ENCODE assay signal across 8 mouse cellular contexts in the genomic region with DNA sequence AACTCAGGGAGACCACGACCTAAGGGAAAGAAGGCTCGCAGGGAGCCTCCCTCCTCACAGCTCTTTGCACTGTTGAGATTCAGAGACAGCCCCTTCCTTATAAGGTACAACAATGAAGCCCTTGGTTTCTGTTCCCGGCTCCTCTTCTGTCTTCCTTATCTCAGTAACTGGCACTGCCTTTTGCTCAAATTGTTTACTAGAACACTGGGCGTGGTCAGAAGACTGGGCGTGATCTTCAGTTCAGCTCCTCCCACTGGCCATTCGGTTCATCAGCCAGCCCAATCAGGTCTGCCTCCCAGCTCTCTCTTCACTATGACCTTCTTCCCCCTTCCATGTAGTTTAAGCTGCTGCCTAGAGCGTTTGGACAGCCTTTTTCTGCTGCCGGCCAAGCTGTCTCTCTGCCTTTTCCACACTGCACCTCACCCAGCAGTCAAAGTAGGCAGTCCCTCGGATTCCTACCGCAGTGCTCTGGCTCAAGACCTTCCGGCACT. TPM values are rescaled to one million over a fixed set of nuclear protein-coding genes. Genes with fewer than 3 reads are reported as not detected.
A peak's percentile ranks its signal among the peaks of the same experiment; 100 is the strongest.
DNase-seq lines count a peak whose midpoint lies in the region; ATAC-seq lines count a peak whose summit lies in the region.

No protein-coding gene starts in this region.

- peak overlapping the region; percentile 68; the same call in 1 of the 2 replicates for H3K27ac ChIP-seq in limb, embryonic 10.5 days
- H3K27ac ChIP-seq in midbrain, embryonic 10.5 days (replicated peaks) = peak overlapping the region; percentile 69

- peak overlapping the region; percentile 32 for H3K4me3 ChIP-seq in limb, embryonic 10.5 days
- H3K4me3 ChIP-seq in midbrain, embryonic 10.5 days = peak overlapping the region; percentile 42

- no peaks in the 10 kb centered on the region for H3K36me3 ChIP-seq in limb, embryonic 10.5 days
- no peaks in the 10 kb centered on the region for H3K36me3 ChIP-seq in midbrain, embryonic 10.5 days

- H3K9me3 ChIP-seq in limb, embryonic 10.5 days (replicated peaks) = no peaks in the 10 kb centered on the region
- no peaks in the 10 kb centered on the region for H3K9me3 ChIP-seq in midbrain, embryonic 10.5 days (replicated peaks)

- WGBS in limb, embryonic 10.5 days = 12% methylated on average over 11 of the region's 11 CpGs
- WGBS in midbrain, embryonic 10.5 days = 20% methylated on average over 11 of the region's 11 CpGs

- no peaks in the 10 kb centered on the region for H3K27me3 ChIP-seq in limb, embryonic 10.5 days (ENCODE audit: low read depth, poor library complexity, severe bottlenecking)
- no peaks in the 10 kb centered on the region; the same call in 1 of the 2 replicates for H3K27me3 ChIP-seq in midbrain, embryonic 10.5 days (ENCODE audit: low read depth, poor library complexity, severe bottlenecking)

- no peak for DNase-seq in cerebellum, adult 11 months
- DNase-seq in adrenal gland, postnatal 25 days = peak; percentile 67
- peak; percentile 80 for DNase-seq in heart, postnatal 36 days
- DNase-seq in limb, embryonic 10.5 days (ENCODE audit: low spot score) = peak; percentile 41
- peak; percentile 43 for DNase-seq in midbrain, embryonic 10.5 days (ENCODE audit: low spot score)
- DNase-seq in spleen, postnatal 14 days (ENCODE audit: low spot score in 2 of 2) = peak; percentile 75 to 84

- intact Hi-C loops in heart, postnatal 36 days (cut with DNase I) = no loop called here

- peaks cover 26% of the 10 kb centered on the region for H3K4me1 ChIP-seq in limb, embryonic 10.5 days
- H3K4me1 ChIP-seq in midbrain, embryonic 10.5 days = peaks cover 14% of the 10 kb centered on the region

- peak; percentile 65 for ATAC-seq in cerebellum, adult (ENCODE audit: insufficient number of reproducible peaks, low FRiP score, low TSS enrichment)
- ATAC-seq in erythroid progenitor cell, adult 5-6 weeks (replicated peaks; ENCODE audit: low FRiP score, poor library complexity, severe bottlenecking) = peak; percentile 75

RNA-seq across cellular contexts. Expression of gene Ak3, which starts 19.3 kb away (rescaled TPM):
- 240 and 253 TPM in 2 replicates for total RNA-seq in adrenal gland, postnatal 25 days (2021)
- total RNA-seq in erythroid progenitor cell, adult 5-6 weeks (2015; ENCODE audit: low replicate concordance) = 13.0 and 19.5 TPM in 2 replicates
- total RNA-seq in erythroid progenitor cell, adult 5-6 weeks (2017; ENCODE audit: low replicate concordance) = 10.4 and 10.8 TPM in 2 replicates
- 100 to 1,000 TPM in 1 of 2 experiments, 10 to 100 TPM in 1; 96.1 to 123 TPM for total RNA-seq in heart, postnatal 36 days (2021)
- polyA plus RNA-seq in limb, embryonic 10.5 days (2016; fragmentation: Nextera tagmentation; extraction: Ambion mirVana) = 64.1 and 69.6 TPM in 2 replicates
- polyA plus RNA-seq in midbrain, embryonic 10.5 days (2016; fragmentation: Nextera tagmentation; extraction: Ambion mirVana) = 90.1 and 102 TPM in 2 replicates

RNA-seq across cellular contexts. Expression of gene Rcl1, which starts 34.1 kb away (rescaled TPM):
- total RNA-seq in adrenal gland, postnatal 25 days (2021) = 32.4 and 32.9 TPM in 2 replicates
- total RNA-seq in erythroid progenitor cell, adult 5-6 weeks (2015; ENCODE audit: low replicate concordance) = 7.6 and 13.8 TPM in 2 replicates
- 15.1 and 17.5 TPM in 2 replicates for total RNA-seq in erythroid progenitor cell, adult 5-6 weeks (2017; ENCODE audit: low replicate concordance)
- total RNA-seq in heart, postnatal 36 days (2021) = 1 to 10 TPM; 4.5 to 7.3 TPM
- 84.4 and 105 TPM in 2 replicates for polyA plus RNA-seq in limb, embryonic 10.5 days (2016; fragmentation: Nextera tagmentation; extraction: Ambion mirVana)
- polyA plus RNA-seq in midbrain, embryonic 10.5 days (2016; fragmentation: Nextera tagmentation; extraction: Ambion mirVana) = 65.3 and 83.0 TPM in 2 replicates

Comparison
In these comparisons a context has a peak if more than half of its experiments do, and no peak if none do; other contexts are left out.
1. RNA of gene Ak3, which starts 19.3 kb away (total RNA-seq): 240 to 253 TPM in adrenal gland, postnatal 25 days and 96.1 to 123 TPM in heart, postnatal 36 days; 10.4 to 19.5 TPM in erythroid progenitor cell, adult 5-6 weeks; every median in the first group is over 4 times any median in the second.